Mouse (Mus musculus) embryo, embryonic 9.5 days (tissue): ENCODE results near the gene Fig4.

ENCODE experiments used
- DNase-seq: peaks from one replicate; pipeline ENCODE4 v3.0.0-alpha.2; 2017; ENCODE audit errors: extremely low spot score

Gene Fig4

DNA sequence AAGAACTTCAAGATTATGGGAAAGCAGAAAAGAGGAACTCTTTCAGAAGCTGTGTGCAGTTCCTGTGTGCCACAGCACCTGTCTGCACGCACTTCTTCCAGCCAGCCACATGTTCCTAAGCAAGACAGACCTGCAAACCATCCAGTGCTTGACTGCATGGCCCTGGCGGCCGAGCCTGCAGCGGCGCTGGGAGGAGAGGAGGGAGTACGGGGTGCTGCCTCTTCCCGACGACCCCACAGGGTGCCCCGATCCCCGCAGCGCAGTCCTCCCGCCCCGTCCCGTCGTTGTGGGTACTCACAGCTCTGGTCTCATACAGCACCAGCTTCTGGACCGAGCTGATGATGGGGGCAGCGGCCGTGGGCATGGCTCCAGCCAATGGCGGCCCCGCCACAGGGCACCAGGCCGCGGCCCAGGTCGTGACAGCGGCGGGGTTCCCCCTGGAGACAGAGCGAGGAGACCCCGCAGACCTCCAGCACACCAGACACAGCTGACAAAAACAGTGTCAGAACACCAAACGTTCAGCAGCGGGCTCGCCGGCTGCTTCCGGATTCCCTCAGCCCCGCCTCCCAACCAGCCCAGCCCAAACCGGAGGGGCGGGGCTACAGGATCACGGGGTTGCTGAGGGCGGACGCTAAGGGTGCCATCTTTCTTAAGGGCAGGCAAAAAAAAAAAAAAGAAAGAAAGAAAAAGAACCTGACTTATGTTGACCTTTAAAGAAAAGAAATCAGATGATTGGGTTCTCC, at the start of gene Fig4:
Gene Fig4 (minus strand): TSS at position 572 of the 743 bp plus-strand sequence.
- peak; percentile 85 for DNase-seq

DNA sequence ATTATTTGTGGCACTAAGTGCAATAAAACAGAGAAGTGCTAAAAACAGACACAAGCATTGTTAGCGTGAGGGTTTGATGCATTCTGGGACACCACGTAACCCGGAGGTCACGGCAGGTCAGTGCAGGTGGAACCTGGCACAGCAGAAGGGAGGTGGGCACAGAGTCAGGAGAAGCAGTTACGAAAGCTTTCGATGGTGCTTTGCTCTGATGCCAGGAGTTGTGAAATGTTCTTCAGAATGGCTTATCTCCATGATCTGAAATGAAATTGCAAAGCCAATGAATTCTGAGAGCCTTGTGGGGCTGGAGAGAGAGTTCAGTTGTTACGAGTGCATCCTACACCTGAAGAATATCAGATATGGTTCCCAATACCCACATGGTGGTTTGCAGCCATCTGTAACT, 38.3 kb upstream of the Fig4 start:
- no peak for DNase-seq

DNA sequence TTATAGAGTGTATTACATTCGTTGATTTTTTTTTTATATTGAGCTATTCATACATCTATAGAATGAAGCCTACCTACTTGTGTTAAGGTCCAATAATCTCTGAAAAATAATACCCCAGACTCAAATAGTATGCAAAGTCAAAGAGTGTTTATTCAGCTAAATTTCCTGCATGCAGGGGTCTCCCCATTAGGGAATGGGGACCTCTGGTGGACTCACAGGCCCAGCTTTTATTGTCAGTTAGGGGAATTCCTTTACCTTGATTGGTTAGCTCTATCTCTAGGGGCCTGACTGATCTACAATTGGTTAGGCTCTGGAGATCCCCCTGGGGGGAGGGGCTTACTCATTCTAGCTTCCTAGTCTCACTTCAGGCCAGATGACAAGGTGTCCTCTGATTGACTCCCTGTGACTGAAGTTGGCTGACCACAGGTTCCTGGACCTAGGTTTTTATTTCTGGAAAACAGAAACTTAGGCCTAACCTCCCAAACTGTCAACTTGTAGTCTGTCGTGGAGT, 29.5 kb upstream of the Fig4 start:
- no peak for DNase-seq

DNA sequence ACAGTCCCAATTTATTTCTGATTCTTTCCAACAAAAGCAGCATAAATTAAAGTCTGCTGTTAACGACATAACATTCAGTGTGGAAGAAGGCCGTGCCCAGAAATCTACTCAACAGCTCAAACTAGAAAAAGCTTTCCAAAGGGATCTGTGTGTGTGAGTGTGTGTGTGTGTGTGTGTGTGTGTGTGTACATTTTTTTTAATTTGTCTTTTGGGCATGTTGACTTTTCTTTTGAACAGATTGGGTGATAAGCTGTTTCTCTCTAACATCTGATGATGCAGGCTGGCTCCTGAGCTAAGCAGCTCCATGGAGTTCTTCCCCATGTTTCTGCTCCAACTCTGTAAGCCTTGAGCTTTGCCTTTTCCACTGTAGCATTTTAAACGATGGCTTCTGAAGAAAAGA, 12.8 kb upstream of the Fig4 start:
- DNase-seq, result no peak

DNA sequence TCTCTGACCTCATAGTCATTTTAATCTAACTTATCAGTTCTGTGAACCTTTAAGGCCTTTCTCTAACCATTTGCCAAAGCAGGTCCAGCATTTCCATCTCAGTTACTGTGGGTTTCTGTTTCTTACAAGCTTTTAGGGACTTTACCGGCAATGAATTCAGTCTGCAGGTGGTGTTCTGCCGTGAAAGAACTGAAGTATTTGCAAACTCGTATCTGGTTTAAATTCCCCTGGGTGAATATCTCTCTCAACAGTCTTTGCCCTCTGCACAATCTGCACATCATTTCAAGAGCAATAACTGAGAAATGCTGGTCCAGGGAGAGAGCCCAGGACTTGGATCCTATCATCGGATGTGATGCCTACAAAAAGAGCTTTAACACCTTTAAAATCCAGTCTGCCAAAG, 5.1 kb upstream of the Fig4 start:
- DNase-seq, result no peak

DNA sequence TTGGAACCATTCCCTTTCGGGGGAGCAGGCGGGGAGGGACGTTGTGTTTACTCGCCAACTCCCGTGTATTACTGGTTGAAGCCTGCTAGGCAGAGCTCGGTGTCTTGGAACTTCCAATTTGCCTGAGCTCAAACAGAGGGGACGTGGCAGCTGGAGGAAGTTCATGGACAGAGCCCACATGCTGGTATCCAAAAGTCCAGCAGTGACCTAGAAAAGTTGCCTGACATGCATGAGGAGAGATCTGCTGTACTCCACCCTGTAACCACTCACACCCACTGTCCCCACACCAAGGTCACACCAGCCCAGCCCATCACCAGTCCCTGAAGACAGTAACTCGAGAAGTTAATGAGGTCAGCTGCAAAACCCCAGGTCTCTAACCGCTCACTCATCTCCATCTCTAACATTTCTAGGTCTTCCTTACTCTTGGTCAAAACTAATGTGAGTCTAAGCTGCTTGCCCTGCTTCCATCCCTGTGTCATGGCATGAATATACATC, 1.9 kb upstream of the Fig4 start:
- no peak for DNase-seq

DNA sequence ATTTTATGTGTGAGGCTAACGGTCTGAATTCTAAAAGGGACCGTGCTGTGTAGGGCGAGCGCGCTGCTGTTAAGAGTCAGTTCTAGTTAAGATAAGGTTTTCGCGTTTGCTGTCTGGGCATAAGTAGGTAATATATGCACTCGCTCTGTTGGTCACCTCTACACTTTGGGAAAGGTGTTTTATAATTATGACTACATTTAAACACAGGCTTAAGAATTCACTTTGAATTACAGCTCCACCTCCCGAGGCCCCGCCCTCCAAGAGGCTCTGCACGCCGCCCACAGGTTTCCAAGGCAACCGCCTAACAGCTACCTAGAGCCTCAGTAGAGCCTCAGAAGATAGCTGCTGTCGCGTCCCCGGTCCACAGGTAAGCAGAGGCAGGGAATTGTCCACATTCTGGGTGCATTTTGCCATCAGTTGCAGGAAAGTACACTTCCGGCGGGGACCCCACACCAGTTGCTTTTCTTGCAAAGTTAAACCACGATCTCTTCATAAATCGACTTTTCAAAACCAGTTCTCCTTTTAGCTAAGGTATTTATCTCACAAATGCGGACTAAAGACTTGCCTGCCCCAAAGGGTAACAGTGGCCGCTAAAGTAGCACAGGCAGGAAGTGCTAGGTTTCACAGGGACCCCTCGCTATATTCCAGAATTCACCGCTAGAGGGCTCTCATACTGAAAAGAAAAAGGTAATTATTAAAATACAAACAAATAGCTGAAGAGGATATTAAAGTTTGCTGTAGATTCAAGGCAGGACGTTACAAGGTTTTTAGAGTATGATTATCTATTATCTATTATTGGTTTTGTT, 782 bp upstream of the Fig4 start, which contains the start of gene Ak9:
Gene Ak9 (plus strand): TSS at position 342 of the 806 bp plus-strand sequence.
- DNase-seq, result peak; percentile 84

DNA sequence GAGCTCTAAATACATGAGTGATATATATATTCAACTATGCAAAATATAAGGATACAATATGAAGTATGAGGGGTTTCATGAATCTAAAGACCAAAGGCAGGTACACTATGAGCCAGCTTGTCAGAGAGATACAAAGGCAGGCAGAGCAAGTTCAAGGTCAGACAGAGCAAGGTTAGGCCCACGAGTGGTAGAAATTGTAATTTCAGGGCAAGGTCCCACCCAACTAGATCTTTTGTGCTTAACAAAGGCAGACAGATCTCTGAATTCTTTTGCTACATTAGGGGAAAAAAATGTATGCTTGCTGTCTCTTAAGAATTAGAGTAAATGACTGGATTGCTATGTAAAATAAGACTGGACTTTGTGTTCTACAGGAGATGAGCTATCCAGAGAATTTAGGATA, 2.9 kb downstream of the Fig4 start:
- DNase-seq, result no peak

DNA sequence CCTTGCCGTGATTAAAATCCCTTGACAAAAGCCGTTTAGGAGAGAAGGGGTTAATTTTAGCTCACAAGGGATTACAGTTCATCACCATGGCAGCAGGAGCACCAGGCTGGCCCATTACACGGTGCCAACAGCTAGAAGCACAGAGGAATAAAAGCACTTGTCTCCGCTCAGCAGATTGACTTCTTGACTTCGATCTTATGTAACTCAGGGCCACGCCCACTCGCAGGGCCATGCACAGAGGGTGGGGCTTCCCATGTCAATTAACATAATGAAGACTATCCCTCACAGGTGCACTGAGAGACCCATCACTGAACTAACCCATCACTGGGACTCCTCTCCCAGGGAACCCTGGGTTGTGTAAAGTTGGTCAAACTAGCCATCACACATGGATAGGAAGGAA, 7.9 kb downstream of the Fig4 start:
- no peak for DNase-seq

DNA sequence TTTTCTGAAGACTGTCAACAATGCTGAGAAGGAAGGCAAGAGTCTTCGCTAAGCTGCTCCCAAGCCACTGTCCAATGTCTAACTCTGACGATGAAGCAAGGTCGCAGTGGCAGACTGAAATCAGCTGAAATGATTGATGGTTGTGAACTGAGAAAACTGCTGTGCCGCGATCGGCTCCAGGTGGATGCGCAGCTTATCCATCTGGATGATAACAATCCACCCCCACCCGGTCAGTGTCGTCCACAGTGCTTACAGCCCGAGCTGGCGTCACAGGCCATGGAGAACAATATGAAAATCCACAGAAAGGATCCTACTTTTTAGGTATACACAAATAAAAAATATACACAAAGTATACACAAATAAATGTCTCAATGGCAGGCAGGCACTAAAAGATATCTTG, 8.3 kb downstream of the Fig4 start:
- no peak for DNase-seq

DNA sequence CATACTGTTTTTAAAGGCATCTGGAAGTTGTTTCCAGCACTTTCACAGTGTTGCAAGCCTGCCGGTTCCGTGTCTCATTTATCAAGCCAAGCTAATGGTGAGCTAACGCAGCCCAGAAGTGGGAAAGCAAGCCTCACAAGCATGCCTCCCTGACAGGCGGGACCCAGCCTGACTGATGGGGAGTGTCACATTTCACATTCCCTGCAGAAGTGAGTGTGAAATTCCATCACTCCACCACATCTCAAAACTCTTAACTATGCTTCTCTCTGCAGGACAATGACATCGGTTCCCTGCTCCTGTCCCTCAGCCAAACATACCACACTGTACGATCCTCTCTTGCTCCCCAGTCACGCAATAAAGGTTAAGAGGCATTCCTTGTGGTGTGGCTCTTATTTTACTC, 10.0 kb downstream of the Fig4 start:
- peak; percentile 66 for DNase-seq

DNA sequence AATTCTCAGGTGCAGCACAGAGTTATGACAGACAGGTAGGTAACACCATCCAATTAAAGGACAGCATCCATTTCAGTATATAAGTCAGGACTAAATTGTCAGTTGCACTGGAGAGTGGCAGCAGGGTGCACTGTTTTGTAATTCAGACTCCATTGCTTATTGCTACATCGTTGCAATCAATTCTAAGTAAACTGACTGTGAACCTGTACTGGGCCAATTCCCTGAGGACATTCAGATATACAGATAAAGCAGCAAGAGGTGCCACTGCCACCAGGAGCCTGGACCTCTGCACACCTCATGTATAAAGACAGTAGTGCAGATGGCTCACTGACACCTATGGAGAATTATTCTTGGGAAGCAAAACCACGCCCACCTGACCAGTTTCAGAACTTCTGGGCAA, 12.0 kb downstream of the Fig4 start:
- no peak for DNase-seq

DNA sequence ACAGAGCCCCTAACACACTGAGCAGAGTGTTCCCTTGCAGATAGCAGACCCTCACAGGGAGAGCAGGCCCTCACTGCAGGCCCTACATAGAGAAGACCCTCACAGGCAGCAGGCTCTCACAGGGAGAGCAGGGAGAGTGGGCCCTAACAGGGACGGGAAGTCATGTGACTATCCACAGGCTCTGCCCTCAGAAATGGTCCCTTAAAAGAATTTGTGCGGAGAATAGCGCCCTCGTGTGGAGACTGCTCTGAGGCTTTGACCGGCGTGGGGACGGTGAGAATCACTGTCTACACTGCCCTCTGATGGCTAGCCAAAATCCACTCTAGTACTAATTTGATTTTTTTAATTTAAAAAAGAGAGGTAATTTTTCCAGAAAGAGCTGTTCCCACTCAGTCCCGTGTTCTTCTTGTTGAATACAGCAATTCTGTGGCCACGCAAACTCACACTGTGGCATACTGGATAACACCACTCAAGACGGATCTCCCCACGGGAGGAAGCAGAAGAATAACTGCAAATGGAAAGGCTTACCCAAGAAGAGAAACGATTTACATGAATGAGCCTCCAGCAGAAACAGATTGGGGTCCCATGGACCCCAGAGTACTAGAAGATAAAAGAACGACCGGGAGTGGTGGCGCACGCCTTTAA, 14.2 kb downstream of the Fig4 start:
- DNase-seq, result peak; percentile 87

DNA sequence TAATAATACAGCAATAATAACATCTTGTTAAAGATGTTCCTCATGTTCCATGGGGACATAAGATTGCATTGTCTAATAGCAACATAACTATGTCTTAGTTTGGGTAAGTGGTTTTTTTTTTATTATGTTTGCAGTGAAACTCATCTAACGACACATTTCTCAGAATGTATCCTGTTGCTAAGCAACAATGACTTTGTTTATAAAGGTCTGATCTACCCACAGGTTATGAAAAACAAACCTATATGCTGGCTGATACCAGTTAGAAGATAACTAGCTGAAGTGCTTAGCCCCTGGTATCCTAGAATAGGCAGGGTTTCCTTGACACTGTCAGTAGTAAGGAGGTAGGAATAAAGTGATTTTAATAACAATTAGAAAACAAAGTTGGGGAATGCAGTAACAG, 15.0 kb downstream of the Fig4 start:
- DNase-seq, result no peak

DNA sequence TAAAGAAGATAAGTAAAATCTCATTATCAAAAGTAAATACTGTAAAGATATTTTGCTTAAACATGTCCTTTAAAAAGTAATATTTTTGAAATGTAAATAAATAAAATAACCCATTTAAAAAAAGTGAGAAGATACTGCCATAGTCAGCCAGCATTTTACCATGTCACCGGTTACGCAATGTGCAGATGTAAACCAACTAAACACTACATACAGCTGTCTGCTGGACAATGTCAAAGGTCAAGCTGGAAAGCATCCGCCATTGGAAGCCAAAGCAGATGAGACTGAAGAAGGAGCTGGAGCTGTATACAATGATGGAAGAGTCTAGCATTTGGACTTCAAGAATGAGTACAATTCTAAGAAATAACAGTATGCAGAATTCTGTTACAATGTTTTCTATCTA, 15.4 kb downstream of the Fig4 start:
- DNase-seq, result no peak

DNA sequence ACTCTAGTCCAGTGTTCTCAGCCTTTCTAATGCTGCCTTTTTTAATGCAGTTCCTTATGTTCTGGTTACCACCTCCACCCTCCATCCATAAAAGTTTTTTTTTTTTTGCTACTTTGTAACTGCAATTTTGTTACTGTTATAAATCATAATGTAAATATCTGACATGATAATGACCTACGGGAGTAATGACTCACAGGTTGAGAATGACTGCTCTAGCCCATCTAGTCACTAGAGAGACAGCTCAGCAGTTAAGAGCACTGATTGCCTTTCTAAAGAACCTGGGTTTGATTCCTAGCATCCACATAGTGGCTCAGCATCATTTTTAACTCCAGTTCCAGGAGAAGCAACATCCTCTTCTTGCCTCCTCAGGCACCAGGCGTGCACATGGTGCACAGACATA, 21.0 kb downstream of the Fig4 start:
- DNase-seq, result no peak

DNA sequence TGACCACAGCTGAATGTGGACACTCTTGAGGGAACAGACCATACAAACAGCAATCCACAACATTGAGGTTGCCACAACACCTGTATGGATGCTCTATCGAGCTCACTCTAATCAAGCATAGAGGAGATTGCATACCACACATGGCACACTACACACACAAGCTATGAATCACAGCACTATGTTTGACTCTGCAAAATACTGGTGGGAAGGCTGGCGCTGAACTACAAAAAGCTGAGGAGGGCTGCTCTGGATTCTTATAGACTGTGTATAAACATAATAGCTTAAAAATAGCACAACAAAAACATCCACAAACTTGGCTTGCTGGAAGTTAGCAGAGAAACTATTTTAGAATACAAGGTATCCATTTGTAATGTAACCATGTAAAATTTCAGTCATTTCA, 22.3 kb downstream of the Fig4 start:
- DNase-seq, result no peak

DNA sequence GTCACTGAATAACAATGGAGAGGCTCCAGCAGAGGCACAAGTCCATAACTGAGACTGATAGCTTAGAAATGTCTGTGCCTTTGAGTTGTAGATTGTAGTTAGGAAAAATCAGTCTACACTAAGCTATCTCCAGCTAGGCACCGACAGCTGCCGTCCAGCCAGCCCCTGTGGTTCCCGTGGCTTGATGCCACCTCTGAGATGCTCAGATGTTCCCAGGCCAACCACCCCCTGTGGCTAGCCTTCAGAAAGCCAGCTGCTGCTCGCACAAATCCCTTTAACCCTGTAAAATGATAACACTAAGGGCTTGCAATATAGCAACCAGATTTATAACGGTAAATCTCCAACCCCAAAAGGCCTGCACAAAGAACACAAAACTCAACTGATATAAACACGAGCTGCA, 22.9 kb downstream of the Fig4 start:
- DNase-seq, result no peak

DNA sequence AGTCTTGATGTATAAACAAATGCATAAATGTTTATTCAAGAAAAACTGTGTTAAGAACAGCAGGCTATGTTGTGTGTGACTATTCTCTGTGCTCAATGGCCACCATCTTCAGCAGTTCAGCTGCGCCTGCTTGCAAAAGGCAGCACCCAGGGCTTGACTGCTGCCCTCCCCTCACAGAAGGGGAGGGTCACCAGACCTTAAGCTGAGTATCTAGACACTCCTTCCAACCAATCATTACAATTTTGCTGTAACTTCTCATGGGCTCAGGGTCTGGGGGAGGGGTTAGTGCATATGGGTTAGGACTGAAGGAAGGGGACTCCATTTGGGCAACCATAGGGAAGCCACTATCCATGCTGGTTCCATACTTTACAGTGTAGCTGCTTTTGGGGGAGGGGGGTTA, 24.3 kb downstream of the Fig4 start:
- DNase-seq, result no peak

DNA sequence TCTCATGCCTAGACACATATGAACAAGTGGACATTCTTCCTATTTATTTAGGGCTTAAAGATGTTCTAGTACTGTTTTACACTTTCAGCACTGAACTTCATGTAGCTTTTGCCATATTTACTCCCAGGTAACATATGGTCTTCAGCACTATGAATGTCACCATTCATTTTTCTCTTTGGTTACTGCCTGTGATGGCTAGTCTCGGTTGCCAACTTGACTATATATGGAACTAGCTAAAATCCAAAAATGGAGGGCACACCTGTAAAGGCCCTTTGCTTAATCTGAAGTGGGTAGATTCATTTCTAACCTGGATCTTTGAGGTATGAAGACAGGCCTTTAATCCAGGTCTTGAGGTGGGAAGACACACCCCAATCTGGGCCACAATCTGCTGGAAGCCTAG, 28.2 kb downstream of the Fig4 start:
- no peak for DNase-seq

DNA sequence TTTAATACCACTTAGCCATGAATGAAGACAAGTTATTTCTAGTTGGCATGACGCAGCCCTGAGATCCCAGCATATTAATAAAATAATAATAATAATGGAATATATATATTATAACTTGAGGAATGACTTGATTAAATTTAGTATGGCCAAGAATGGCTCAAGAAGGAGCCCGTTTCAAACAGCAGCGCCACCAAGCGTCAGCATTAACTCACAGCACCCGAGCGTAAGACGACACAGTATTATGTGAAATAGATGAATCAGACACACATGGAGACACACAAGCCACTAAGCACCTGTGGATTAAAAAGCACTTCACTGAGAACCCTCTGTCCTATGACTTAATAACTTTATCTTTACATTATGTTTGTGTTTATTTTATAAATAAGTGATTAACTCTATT, 31.2 kb downstream of the Fig4 start:
- DNase-seq, result no peak

DNA sequence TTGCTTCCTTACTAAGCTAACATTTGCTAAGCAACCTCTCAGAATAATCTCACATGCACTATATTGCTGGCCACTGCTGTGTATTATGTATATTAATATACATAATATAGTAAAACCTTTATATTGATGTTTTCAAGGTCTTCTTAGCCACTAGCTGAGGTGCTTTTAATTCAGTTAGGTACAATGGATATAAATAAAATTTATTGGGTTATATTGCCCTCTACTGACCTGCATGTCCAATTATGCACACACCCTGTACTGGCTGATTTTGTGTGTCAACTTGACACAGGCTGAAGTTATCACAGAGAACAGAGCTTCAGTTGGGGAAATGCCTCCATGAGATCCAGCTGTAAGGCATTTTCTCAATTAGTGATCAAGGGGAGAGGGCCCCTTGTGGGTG, 41.2 kb downstream of the Fig4 start:
- no peak for DNase-seq
